Mouse (Mus musculus): Measurements from ENCODE around the gene Prrx2.

- TF ChIP-seq CTCF (IDR thresholded peaks at IDR 0.05) (no peak), EP300 (IDR thresholded peaks at IDR 0.05) (no peak)
These were observed 38.4 kb upstream of the Prrx2 start for GRCm38 (mm10) chr2:30796382-30796781.

Measured in lung, postnatal 0 days (tissue).